Mouse (Mus musculus) brain, embryonic 14.5 days (tissue): Measurements from ENCODE around the gene Hoxb3.

Source experiments
- CTCF ChIP-seq: fragments of 200-500 bp; IDR thresholded peaks from 2 replicates; pipeline ENCODE4 v1.5.1; 2012; ENCODE audit warnings: inconsistent platforms, mild to moderate bottlenecking, moderate library complexity, borderline replicate concordance; ENCODE audit not compliant: insufficient read depth, insufficient read length; ENCODE audit errors: extremely low read depth
- POLR2A ChIP-seq: fragments of 200-500 bp; IDR thresholded peaks from 2 replicates; pipeline ENCODE4 v1.6.1; 2012; ENCODE audit warnings: mild to moderate bottlenecking, inconsistent platforms, borderline replicate concordance; ENCODE audit not compliant: poor library complexity, insufficient read depth, insufficient read length, severe bottlenecking; ENCODE audit errors: extremely low read depth

- TF ChIP-seq POLR2A (no peak), CTCF (no peak)
These were observed 31.2 kb downstream of the Hoxb3 start for GRCm38 (mm10) chr11:96354376-96354775.
